23 mouse cellular contexts compared by ENCODE assay signal in the genomic region with DNA sequence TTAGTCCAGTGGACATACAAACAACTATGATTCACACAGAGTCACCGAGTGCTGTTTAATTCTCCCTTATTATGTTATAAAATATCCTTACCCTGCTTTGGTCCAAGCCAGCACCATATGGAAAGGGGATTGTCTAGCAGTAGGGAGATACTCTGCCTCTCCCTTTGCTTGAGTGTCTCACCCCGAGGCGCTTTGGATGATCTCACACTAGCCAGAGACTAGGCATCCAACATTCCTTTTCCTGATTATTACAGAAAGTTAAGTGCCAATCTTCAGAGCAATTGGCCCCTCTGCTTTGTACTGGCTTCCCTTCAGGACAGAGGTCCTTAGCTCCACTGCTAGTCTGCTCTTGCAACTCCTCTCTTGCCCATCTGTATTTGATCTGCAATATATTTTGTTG. TPM values are rescaled to one million over a fixed set of nuclear protein-coding genes. Genes with fewer than 3 reads are reported as not detected.
"Had no signal": no experiment of that assay in that cellular context is flagged by ENCODE, and none has a peak within 500 bp of the region (broad histone marks: within the 10 kb centered on the region; RNA-seq: fewer than 3 reads in every experiment).

No protein-coding gene starts in this region.

- H3K27ac ChIP-seq: kidney, embryonic 15.5 days; left cerebral cortex, adult 2 months; liver, embryonic 14.5 days; neural tube, embryonic 13.5 days had no signal

- H3K4me2 ChIP-seq: kidney, embryonic 15.5 days; midbrain, embryonic 11.5 days; neural tube, embryonic 13.5 days; stomach, embryonic 15.5 days had no signal

- H3K4me3 ChIP-seq: kidney, embryonic 15.5 days; left cerebral cortex, adult 2 months; megakaryocyte, embryonic 14.5 days; neural tube, embryonic 13.5 days; stomach, embryonic 15.5 days had no signal

- ATAC-seq: lung, postnatal 0 days; midbrain, embryonic 16.5 days had no signal

- DNase-seq: kidney, adult 18-20 months; kidney, postnatal 14 days; lung, adult 18-20 months; lung, postnatal 36 days; retina, postnatal 1 day; right cerebral cortex, postnatal 4 days; thymus, postnatal 14 days had no signal

- H3K9ac ChIP-seq: kidney, embryonic 15.5 days; liver, embryonic 14.5 days; neural tube, embryonic 13.5 days; stomach, embryonic 15.5 days had no signal

- H3K9me3 ChIP-seq: kidney, embryonic 15.5 days; megakaryocyte, embryonic 14.5 days; neural tube, embryonic 13.5 days; stomach, embryonic 15.5 days had no signal

- H3K27me3 ChIP-seq: kidney, embryonic 15.5 days; neural tube, embryonic 13.5 days; stomach, embryonic 15.5 days had no signal

- H3K36me3 ChIP-seq: kidney, embryonic 15.5 days; neural tube, embryonic 13.5 days; stomach, embryonic 15.5 days had no signal

- H3K4me1 ChIP-seq: kidney, embryonic 15.5 days; neural tube, embryonic 13.5 days; stomach, embryonic 15.5 days had no signal

RNA-seq across cellular contexts. Expression of a gene that starts 59.4 kb away (rescaled TPM):
- total RNA-seq: layer of hippocampus, adult 8-10 months; layer of hippocampus, postnatal 25 days; left cerebral cortex, adult 2 months; left cerebral cortex, postnatal 14 days; liver, adult 2 months had no signal
- polyA plus RNA-seq: kidney, embryonic 15.5 days; large intestine, adult 2 months; limb, embryonic 11.5 days; liver, adult 2 months; liver, embryonic 14.5 days; lung, postnatal 0 days; midbrain, embryonic 11.5 days; midbrain, embryonic 16.5 days; neural tube, embryonic 13.5 days; spleen, adult 2 months; stomach, embryonic 15.5 days had no signal
